Mouse (Mus musculus) spleen, embryonic (tissue): ENCODE measurements around the gene Dnajc10.

ENCODE experiments used
- CTCF ChIA-PET: fragments of 350-600 bp; sonication (Branson Sonifier 250); formaldehyde crosslinking; loops from one replicate; lab custom pipeline; 2022; lab: Charles Lee

Dnajc10 gene

GRCm38 (mm10) chr2:80340537-80340936 lies 25.3 kb downstream of the Dnajc10 start:
- CTCF ChIA-PET: no interaction called here

GRCm38 (mm10) chr2:80354531-80354930 lies 39.3 kb downstream of the Dnajc10 start:
- CTCF ChIA-PET: no interaction called here

DNA sequence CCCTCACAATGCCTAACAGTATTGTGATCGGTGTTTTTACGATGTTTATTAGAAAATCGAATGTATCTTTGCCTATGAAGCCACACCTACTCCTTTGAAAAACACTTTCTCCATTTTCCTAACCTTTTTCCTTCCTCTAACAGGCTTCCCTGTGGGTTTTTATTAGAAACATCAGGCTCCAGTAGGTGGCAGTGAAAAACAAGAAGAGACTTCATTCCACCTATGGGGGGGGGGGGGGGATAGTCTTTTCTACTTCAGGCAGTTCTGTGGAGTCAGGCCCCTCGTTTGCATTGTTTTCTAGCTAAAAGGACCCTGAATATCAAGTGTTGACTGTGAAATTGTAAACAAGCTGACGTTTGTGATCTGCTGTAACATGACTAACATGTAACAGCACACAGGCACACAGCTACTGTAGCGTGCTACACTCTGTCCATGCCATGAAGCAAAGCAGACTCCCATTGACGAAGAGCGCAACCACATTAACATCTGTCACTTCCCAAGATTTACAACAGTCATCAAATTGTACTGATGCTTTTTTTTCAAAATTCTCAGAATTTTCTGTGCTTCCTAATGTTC lies 41.5 kb downstream of the Dnajc10 start:
- CTCF ChIA-PET: no interaction called here

DNA sequence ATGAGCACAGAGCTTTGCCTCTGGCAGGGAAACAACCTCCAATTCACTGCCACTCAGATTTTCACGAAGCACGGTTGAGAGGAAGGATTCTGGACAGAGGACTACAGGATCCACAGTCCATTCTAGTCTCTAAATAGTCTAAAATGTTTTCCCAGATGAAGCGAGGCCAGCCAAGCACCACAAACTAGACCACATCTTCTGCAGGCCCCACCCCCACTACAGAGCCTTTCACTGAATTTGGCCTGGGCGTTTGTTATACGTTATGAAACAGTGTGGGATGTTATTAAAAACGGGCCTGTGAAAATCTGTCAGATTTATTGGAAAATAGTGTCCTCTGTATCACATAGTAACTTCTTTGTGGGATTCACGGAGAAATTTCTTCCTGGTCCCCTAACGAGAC lies 56.2 kb downstream of the Dnajc10 start:
- CTCF ChIA-PET: no interaction called here

DNA sequence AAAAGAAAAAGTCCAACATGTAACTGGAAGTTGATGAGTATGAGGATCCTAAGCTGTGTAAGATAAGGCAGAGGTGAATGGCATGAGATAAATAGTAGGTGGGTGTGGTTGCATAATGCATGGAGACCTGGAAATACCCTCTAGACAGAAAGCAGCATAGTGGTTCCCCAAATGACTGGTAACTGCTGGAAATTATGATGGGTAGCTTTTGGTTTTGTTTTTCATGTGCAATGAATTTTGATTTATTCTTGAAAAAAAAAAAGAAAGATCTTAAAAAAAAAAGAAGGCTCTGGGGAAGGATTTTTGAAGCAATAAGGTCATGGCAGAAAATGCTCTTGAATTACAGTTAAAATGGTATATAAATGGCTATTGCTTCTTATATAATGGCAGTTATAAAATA lies 59.6 kb downstream of the Dnajc10 start:
- CTCF ChIA-PET: interaction anchor here (0.6 kb wide), 1 partner anchor 30 kb away, joined by 4 read pairs; no protein-coding TSS in a partner anchor

- CTCF ChIA-PET: no interaction called here
Measured at GRCm38 (mm10) chr2:80379848-80380247, 64.6 kb downstream of the Dnajc10 start.

DNA sequence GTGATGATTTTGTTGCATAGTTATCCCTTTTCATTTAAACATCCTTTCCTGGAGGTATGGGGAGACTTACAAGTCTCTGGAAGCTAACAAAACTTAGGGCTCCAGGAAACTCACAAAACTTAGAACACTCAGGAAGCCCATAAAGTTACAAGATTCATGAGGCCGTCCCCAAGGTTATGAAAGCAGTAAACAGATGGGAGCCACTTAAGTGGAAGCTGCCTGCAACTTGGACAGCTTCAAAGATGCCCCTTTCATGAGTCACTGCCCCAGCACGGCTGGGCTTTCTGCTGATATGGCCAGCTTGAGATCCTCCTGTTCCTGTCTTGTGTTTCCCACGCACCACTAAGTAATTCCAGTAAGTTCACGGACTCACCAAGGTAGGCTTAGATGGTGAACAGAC lies 69.2 kb downstream of the Dnajc10 start:
- CTCF ChIA-PET: no interaction called here

GRCm38 (mm10) chr2:80386255-80386654 lies 71.0 kb downstream of the Dnajc10 start:
- CTCF ChIA-PET: no interaction called here

- CTCF ChIA-PET: no interaction called here
Measured at GRCm38 (mm10) chr2:80387668-80388067, 72.4 kb downstream of the Dnajc10 start.

DNA sequence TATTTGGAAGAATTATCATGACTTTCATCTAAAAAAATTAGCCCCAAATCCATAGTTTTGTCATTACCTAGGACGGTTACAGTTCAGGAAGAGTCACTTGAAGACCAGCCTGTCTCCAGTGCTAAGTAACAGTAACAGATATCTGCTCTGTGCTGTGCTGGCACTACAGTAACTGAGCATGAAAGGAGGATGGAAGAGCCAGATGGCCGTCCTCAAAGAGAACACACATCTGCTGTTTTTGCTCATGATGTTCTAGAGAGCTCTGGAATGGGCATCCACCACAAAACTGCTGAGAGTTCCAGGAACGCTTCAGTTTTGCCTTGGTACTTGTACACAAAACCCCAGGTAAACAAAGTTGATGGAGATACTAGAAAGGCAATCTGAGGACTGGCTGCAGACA lies 73.1 kb downstream of the Dnajc10 start:
- CTCF ChIA-PET: no interaction called here

GRCm38 (mm10) chr2:80396057-80396456 lies 80.8 kb downstream of the Dnajc10 start:
- CTCF ChIA-PET: no interaction called here

GRCm38 (mm10) chr2:80396864-80397263 lies 81.6 kb downstream of the Dnajc10 start:
- CTCF ChIA-PET: no interaction called here

GRCm38 (mm10) chr2:80398595-80399099 lies 83.4 kb downstream of the Dnajc10 start:
- CTCF ChIA-PET: no interaction called here
